Mouse (Mus musculus) liver, adult 2 months (tissue): ENCODE data around the gene D6Wsu163e. TPM values are rescaled to one million over a fixed set of nuclear protein-coding genes. Genes with fewer than 3 reads are reported as not detected.

Source experiments
- DNase-seq: peaks from one replicate; pipeline ENCODE4 v3.0.0-alpha.2; 2011; ENCODE audit warnings: low read depth, low spot score; ENCODE audit errors: extremely low read depth
- H3K27ac ChIP-seq: fragments of 200-500 bp; replicated peaks from 2 replicates; pipeline ENCODE4 v1.5.1; 2012; ENCODE audit warnings: low read depth, mild to moderate bottlenecking, control low read depth, inconsistent platforms, low read length; ENCODE audit not compliant: insufficient read depth
- H3K27me3 ChIP-seq: fragments of 200-500 bp; 2 replicates; pipeline ENCODE4 v1.6.1; 2012; ENCODE audit warnings: mild to moderate bottlenecking, moderate library complexity, low read length, inconsistent platforms; ENCODE audit not compliant: control insufficient read depth, insufficient read depth
- H3K36me3 ChIP-seq: fragments of 200-500 bp; 2 replicates; pipeline ENCODE4 v1.6.1; 2012; ENCODE audit warnings: low read length, inconsistent platforms; ENCODE audit not compliant: control insufficient read depth, insufficient read depth
- H3K4me1 ChIP-seq: fragments of 200-500 bp; 2 replicates; pipeline ENCODE4 v1.6.1; 2011; ENCODE audit warnings: low read length; ENCODE audit not compliant: control insufficient read depth, insufficient read depth
- H3K4me3 ChIP-seq: fragments of 200-500 bp; 2 replicates; pipeline ENCODE4 v1.5.1; 2011; ENCODE audit warnings: low read depth, mild to moderate bottlenecking, control low read depth, low read length, moderate library complexity; ENCODE audit not compliant: insufficient read depth
- H3K79me2 ChIP-seq: fragments of 200-500 bp; 2 replicates; pipeline ENCODE4 v1.6.1; 2012; ENCODE audit warnings: inconsistent platforms, mild to moderate bottlenecking, low read length, moderate library complexity; ENCODE audit not compliant: control insufficient read depth, insufficient read depth
- H3K9ac ChIP-seq: fragments of 200-500 bp; 2 replicates; pipeline ENCODE4 v1.6.1; 2012; ENCODE audit warnings: low read depth, mild to moderate bottlenecking, control low read depth, inconsistent platforms, low read length
- CTCF ChIP-seq: fragments of 200-500 bp; IDR thresholded peaks from 2 replicates; pipeline ENCODE4 v1.5.1; 2011; ENCODE audit warnings: low read depth, low read length, control low read depth
- POLR2A ChIP-seq: fragments of 200-500 bp; IDR thresholded peaks from 2 replicates; pipeline ENCODE4 v1.6.1; 2011; ENCODE audit warnings: low read length, control low read depth; ENCODE audit not compliant: insufficient read depth; ENCODE audit errors: extremely low read depth
- WGBS: fragments of 180-500 bp; shearing (Covaris S2); methylation state at CpG from one replicate; pipeline ENCODE4 v1.1.7; 2018; 5-methylcytosine and 5-hydroxymethylcytosine counted together
- polyA plus RNA-seq: library from polyadenylated mRNA; depleted of rRNA; stranded (reverse); fragments of >200 nt; gene quantifications from 2 replicates; pipeline ENCODE4 v1.2.3, GENCODE M21; 2012; rRNA removed
- total RNA-seq: library from RNA; depleted of rRNA; stranded (reverse); fragments of >200 nt; gene quantifications from 2 replicates; pipeline ENCODE4 v1.2.3, GENCODE M21; 2014; rRNA removed

D6Wsu163e gene
- total and polyA plus RNA-seq, 2 experiments = 2.7 to 13.9 TPM

DNA sequence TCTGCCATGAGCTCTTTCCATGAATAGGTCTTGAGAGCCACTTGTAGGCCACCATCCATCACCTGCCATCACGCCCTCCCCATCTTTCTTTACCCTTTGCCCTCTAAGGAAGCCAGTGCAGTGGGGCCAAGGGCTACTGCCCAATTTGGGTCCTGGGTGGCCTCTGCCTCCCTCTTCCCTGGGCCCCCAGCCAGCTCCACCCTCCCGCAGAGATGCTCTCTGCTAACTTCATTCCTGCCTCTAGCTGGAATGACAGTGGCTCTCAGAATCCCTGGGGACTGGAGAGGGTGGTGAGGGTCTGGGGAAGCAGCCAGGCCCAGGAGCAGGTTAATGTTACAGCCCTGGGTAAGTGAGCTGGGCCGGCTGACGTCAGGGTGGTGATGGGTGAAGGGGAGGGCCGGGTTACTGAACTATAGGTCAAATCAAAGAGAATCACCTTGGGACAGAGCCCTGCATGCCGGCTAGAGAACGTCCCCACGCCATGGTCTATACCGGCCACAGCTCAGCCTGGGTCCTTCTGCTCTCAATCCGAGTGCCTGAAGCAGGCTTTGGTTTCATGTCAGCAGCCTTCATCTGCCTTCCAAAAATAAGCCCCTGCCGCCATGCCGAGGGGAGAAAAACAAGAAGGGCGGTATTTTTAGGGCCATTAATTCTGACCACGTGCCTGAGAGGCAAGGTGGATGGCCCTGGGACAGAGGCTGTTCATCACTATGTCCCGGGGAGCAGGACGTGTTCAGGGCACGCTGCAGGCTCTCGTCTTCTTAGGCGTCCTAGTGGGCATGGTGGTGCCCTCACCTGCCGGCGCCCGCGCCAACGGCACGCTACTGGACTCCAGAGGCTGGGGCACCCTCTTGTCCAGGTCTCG is 75.4 kb downstream of the D6Wsu163e start, which contains the start of gene Fgf6:
Fgf6 (plus strand) TSS at position 681 of the 865 bp plus-strand sequence.
- no peak within 1 kb of the TSS for H3K4me3 ChIP-seq
- H3K9ac ChIP-seq = no peak within 1 kb of the TSS
- no peaks in the 10 kb centered on the region for H3K27me3 ChIP-seq
- 79% methylated on average over 26 of the region's 26 CpGs for WGBS
- no peaks in the 10 kb centered on the region for H3K36me3 ChIP-seq
- no peak for DNase-seq
- no peak for TF ChIP-seq POLR2A
- TF ChIP-seq CTCF = no peak
- H3K4me1 ChIP-seq = no peaks in the 10 kb centered on the region
- no peaks in the 10 kb centered on the region for H3K79me2 ChIP-seq
- no peak within 1 kb of the TSS for H3K27ac ChIP-seq

DNA sequence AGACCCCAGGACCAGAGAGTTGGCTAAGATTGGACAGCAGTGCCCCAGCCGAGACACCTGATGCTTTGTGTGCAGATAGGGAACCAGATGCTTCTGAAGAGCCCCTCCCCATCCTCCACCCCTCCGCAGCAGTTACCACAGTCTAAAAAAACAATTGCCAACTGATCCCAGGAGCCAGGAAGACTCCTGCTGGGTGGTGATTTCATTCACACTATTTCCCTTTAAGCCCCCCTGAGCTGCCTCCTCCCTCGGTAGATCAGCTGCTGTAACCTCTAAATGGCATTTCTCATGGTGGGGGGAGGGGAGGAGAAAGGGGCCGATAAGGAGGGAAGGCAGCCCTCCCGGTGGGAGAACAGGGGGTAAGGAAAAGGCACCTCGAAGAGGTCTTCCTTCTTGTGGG is 79.5 kb downstream of the D6Wsu163e start:
- Histone ChIP-seq H3K36me3 (no peaks in the 10 kb centered on the region), H3K27ac (no peak overlapping the region), H3K4me1 (no peaks in the 10 kb centered on the region), H3K9ac (no peak overlapping the region), H3K27me3 (peaks cover 4% of the 10 kb centered on the region; the same call in 1 of the 2 replicates), H3K79me2 (no peaks in the 10 kb centered on the region), H3K4me3 (no peak overlapping the region)
- DNase-seq = no peak
- TF ChIP-seq POLR2A (no peak), CTCF (no peak)
- 7% methylated on average over 6 of the region's 6 CpGs for WGBS

DNA sequence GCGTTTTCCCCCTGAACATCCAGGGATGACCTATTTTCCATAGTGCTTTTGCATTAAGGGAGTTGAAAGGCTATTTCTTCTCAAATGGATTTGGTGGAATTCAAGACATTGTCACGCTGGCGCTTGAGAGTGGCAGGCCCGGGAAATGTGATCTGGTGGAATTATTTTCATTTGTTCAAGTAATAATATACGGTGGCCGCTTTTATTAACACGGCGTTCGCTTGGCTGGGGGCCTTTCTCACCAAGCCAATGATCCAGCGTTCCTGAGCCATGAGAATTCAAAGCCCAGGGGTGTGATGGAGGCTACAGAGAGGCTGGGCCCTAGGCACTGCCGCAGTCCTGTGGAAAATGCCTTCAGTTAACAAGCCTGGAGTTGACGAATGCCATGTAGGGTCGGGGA is 80.7 kb downstream of the D6Wsu163e start:
- Histone ChIP-seq H3K27ac (no peak overlapping the region), H3K4me1 (no peaks in the 10 kb centered on the region), H3K9ac (no peak overlapping the region), H3K36me3 (no peaks in the 10 kb centered on the region), H3K79me2 (no peaks in the 10 kb centered on the region), H3K4me3 (no peak overlapping the region), H3K27me3 (peaks cover 4% of the 10 kb centered on the region; the same call in 1 of the 2 replicates)
- TF ChIP-seq POLR2A (no peak), CTCF (no peak)
- WGBS = 18% methylated on average over 13 of the region's 13 CpGs
- DNase-seq = no peak

DNA sequence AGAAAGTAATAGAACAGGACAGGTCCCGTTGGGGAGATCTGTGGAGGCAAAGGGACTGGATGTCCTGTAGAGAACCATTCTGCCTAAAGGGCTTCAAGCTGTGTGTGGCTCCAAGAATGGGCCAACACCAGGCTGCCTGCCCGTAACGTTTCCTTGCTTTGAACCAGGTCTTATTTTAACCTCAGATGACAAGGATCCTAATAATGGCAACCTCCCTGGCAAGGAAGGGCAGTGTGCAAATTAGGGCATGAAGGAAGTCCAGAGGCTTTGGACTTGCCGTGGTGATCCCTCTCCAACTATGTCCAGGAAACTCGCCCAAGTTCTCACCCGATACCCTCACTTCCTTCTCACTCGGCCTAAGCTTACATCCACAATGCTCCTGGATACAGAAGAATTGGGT is 85.1 kb downstream of the D6Wsu163e start:
- 59% methylated on average over 7 of the region's 7 CpGs for WGBS
- H3K79me2 ChIP-seq = no peaks in the 10 kb centered on the region
- no peak overlapping the region for H3K27ac ChIP-seq
- H3K4me3 ChIP-seq = no peak overlapping the region
- peaks cover 4% of the 10 kb centered on the region; the same call in 1 of the 2 replicates for H3K27me3 ChIP-seq
- no peaks in the 10 kb centered on the region for H3K4me1 ChIP-seq
- H3K9ac ChIP-seq = no peak overlapping the region
- DNase-seq = no peak
- H3K36me3 ChIP-seq = no peaks in the 10 kb centered on the region
- no peak for TF ChIP-seq POLR2A
- no peak for TF ChIP-seq CTCF

Other genes with a start within 250 kb of the D6Wsu163e start
- gene Kcna6, start 199.3 kb upstream of the D6Wsu163e start, total RNA-seq = under 0.01 TPM in 1 of 2 replicates, not detected in the other
- 0.02 TPM in 1 of 2 replicates, not detected in the other for gene Kcna6, start 199.3 kb upstream of the D6Wsu163e start, polyA plus RNA-seq
- gene Ndufa9, start 90.8 kb upstream of the D6Wsu163e start, total RNA-seq = 143 and 144 TPM in 2 replicates
- 125 and 132 TPM in 2 replicates for gene Ndufa9, start 90.8 kb upstream of the D6Wsu163e start, polyA plus RNA-seq
- 0.09 TPM in 1 of 2 replicates, not detected in the other for gene Akap3, start 86.9 kb upstream of the D6Wsu163e start, total RNA-seq
- 0.02 TPM in 1 of 2 replicates, not detected in the other for gene Akap3, start 86.9 kb upstream of the D6Wsu163e start, polyA plus RNA-seq
- 0.07 TPM in 1 of 2 replicates, not detected in the other for gene Dyrk4, start 18.1 kb upstream of the D6Wsu163e start, total RNA-seq
- not detected in 2 replicates for gene Dyrk4, start 18.1 kb upstream of the D6Wsu163e start, polyA plus RNA-seq
- gene Rad51ap1, start 375 bp upstream of the D6Wsu163e start, total RNA-seq = 0.28 and 0.67 TPM in 2 replicates
- gene Rad51ap1, start 375 bp upstream of the D6Wsu163e start, polyA plus RNA-seq = 0.12 and 0.20 TPM in 2 replicates
- not detected in 2 replicates for gene Fgf6, start 75.6 kb downstream of the D6Wsu163e start, total RNA-seq
- gene Fgf6, start 75.6 kb downstream of the D6Wsu163e start, polyA plus RNA-seq = not detected in 2 replicates
- not detected in 2 replicates for gene Fgf23, start 132.9 kb downstream of the D6Wsu163e start, total RNA-seq
- not detected in 2 replicates for gene Fgf23, start 132.9 kb downstream of the D6Wsu163e start, polyA plus RNA-seq
- 2.3 and 2.4 TPM in 2 replicates for gene Tigar, start 169.6 kb downstream of the D6Wsu163e start, total RNA-seq
- gene Tigar, start 169.6 kb downstream of the D6Wsu163e start, polyA plus RNA-seq = 3.8 and 4.2 TPM in 2 replicates
- gene Ccnd2, start 212.2 kb downstream of the D6Wsu163e start, total RNA-seq = 5.3 and 6.0 TPM in 2 replicates
- 2.4 and 5.0 TPM in 2 replicates for gene Ccnd2, start 212.2 kb downstream of the D6Wsu163e start, polyA plus RNA-seq